27 mouse cellular contexts compared by ENCODE assay signal in genomic region chr5:112257896-112258295, GRCm38 (mm10). TPM values are rescaled to one million over a fixed set of nuclear protein-coding genes. Genes with fewer than 3 reads are reported as not detected.
DNase-seq lines count a peak whose midpoint lies in the region; ATAC-seq lines count a peak whose summit lies in the region.
"Had no signal": no experiment of that assay in that cellular context is flagged by ENCODE, and none has a peak within 500 bp of the region (broad histone marks: within the 10 kb centered on the region; RNA-seq: fewer than 3 reads in every experiment).

No protein-coding gene starts in this region.

- no peaks in the 10 kb centered on the region for H3K36me3 ChIP-seq in limb, embryonic 10.5 days
- H3K36me3 ChIP-seq in limb, embryonic 12.5 days, result no peaks in the 10 kb centered on the region
- H3K36me3 ChIP-seq: embryonic facial prominence, embryonic 13.5 days; embryonic facial prominence, embryonic 15.5 days; forebrain, embryonic 10.5 days; forebrain, embryonic 12.5 days; G1E had no signal

- H3K4me2 ChIP-seq in limb, embryonic 12.5 days, result no peak overlapping the region
- H3K4me2 ChIP-seq: embryonic facial prominence, embryonic 13.5 days; embryonic facial prominence, embryonic 15.5 days; forebrain, embryonic 12.5 days had no signal

- ATAC-seq in limb, embryonic 12.5 days (ENCODE audit: insufficient number of reproducible peaks, insufficient read depth, low FRiP score, low TSS enrichment, low read depth), result peak; percentile 43; the same call in 1 of the 2 replicates
- ATAC-seq: CD4-positive, CD25-positive, alpha-beta regulatory T cell, adult 4 months; forebrain, embryonic 14.5 days; forebrain, embryonic 16.5 days; Patski had no signal

- peaks cover 48% of the 10 kb centered on the region for H3K4me1 ChIP-seq in limb, embryonic 10.5 days
- peaks cover 38% of the 10 kb centered on the region for H3K4me1 ChIP-seq in limb, embryonic 12.5 days (replicated peaks)

- DNase-seq in forelimb bud, embryonic 11.5 days (ENCODE audit: low read depth, low spot score), result peak; percentile 68
- peak; percentile 47 for DNase-seq in limb, embryonic 10.5 days (ENCODE audit: low spot score)
- DNase-seq in heart, postnatal 14 days, result no peak
- no peak for DNase-seq in adrenal gland, adult 2 months
- DNase-seq: adrenal gland, postnatal 10 days; adrenal gland, postnatal 25 days; B cell, adult 2 months; cerebellum, adult 11 months; cerebellum, adult 18-20 months; cerebellum, adult 8-10 months; cerebellum, adult 9-11 months; cerebellum, postnatal 14 days; cerebellum, postnatal 36 days; embryo, embryonic 11 days had no signal

- WGBS in limb, embryonic 10.5 days, result 64% methylated on average over 3 of the region's 3 CpGs
- 29% methylated on average over 3 of the region's 3 CpGs for WGBS in limb, embryonic 12.5 days

- no peak overlapping the region for H3K4me3 ChIP-seq in limb, embryonic 10.5 days
- H3K4me3 ChIP-seq in limb, embryonic 12.5 days (replicated peaks), result no peak overlapping the region
- H3K4me3 ChIP-seq: embryonic facial prominence, embryonic 13.5 days; embryonic facial prominence, embryonic 15.5 days; erythroblast, embryonic 14.5 days; forebrain, embryonic 10.5 days; forebrain, embryonic 12.5 days had no signal

- H3K27me3 ChIP-seq in limb, embryonic 10.5 days (ENCODE audit: low read depth, poor library complexity, severe bottlenecking), result peaks cover 31% of the 10 kb centered on the region; the same call in 1 of the 2 replicates
- H3K27me3 ChIP-seq in limb, embryonic 12.5 days, result peaks cover 38% of the 10 kb centered on the region

- H3K9me3 ChIP-seq in limb, embryonic 10.5 days (replicated peaks), result no peaks in the 10 kb centered on the region
- no peaks in the 10 kb centered on the region for H3K9me3 ChIP-seq in limb, embryonic 12.5 days
- H3K9me3 ChIP-seq: embryonic facial prominence, embryonic 13.5 days; embryonic facial prominence, embryonic 15.5 days; forebrain, embryonic 10.5 days; forebrain, embryonic 12.5 days; G1E had no signal

- no peak overlapping the region for H3K9ac ChIP-seq in limb, embryonic 12.5 days (replicated peaks)
- H3K9ac ChIP-seq: embryonic facial prominence, embryonic 13.5 days; embryonic facial prominence, embryonic 15.5 days; forebrain, embryonic 12.5 days had no signal

- intact Hi-C loops in heart, postnatal 14 days (cut with DNase I), result loop anchor here (2.0 kb wide), 1 partner anchor 17 kb away; no protein-coding TSS in a partner anchor

- H3K27ac ChIP-seq in limb, embryonic 10.5 days, result 0 out of 2 replicates have a peak overlapping the region, but pooled peaks have one; percentile 7
- H3K27ac ChIP-seq in limb, embryonic 12.5 days, result no peak overlapping the region
- H3K27ac ChIP-seq: embryonic facial prominence, embryonic 13.5 days; embryonic facial prominence, embryonic 15.5 days; forebrain, embryonic 10.5 days; forebrain, embryonic 12.5 days had no signal

RNA-seq across cellular contexts. Expression of gene Crybb1, which starts 2.3 kb away (rescaled TPM):
- not detected in 2 replicates for polyA plus RNA-seq in limb, embryonic 10.5 days (2016; fragmentation: Nextera tagmentation; extraction: Ambion mirVana)
- 0.28 and 0.67 TPM in 2 replicates for polyA plus RNA-seq in limb, embryonic 12.5 days (2016; fragmentation: Nextera tagmentation; extraction: Ambion mirVana)
- 1 to 10 TPM; 1.4 to 1.9 TPM for total RNA-seq in heart, postnatal 14 days (2021)
- 1 to 10 TPM; 2.9 to 3.2 TPM for total RNA-seq in adrenal gland, adult 2 months (2021)
- polyA plus RNA-seq in adrenal gland, adult 2 months (2012; rRNA removed), result 5.3 and 6.7 TPM in 2 replicates
- total RNA-seq: CH12.LX; common myeloid progenitor, adult 5-6 weeks; G1E had no signal
- polyA plus RNA-seq: CD4-positive, CD25-positive, alpha-beta regulatory T cell, adult 4 months; erythroblast, embryonic 14.5 days; forebrain, embryonic 10.5 days; G1E; Patski had no signal

RNA-seq across cellular contexts. Expression of gene Cryba4, which starts 5.6 kb away (rescaled TPM):
- 0.34 and 0.46 TPM in 2 replicates for polyA plus RNA-seq in limb, embryonic 10.5 days (2016; fragmentation: Nextera tagmentation; extraction: Ambion mirVana)
- polyA plus RNA-seq in limb, embryonic 12.5 days (2016; fragmentation: Nextera tagmentation; extraction: Ambion mirVana), result 0.59 and 0.64 TPM in 2 replicates
- 1 to 10 TPM; 7.2 to 7.8 TPM for total RNA-seq in heart, postnatal 14 days (2021)
- 10 to 100 TPM; 70.5 to 74.9 TPM for total RNA-seq in adrenal gland, adult 2 months (2021)
- 58.4 and 91.5 TPM in 2 replicates for polyA plus RNA-seq in adrenal gland, adult 2 months (2012; rRNA removed)
- total RNA-seq: CH12.LX; common myeloid progenitor, adult 5-6 weeks had no signal
- polyA plus RNA-seq: erythroblast, embryonic 14.5 days; Patski had no signal

RNA-seq across cellular contexts. Expression of gene Tpst2, which starts 18.6 kb away (rescaled TPM):
- 37.5 and 38.0 TPM in 2 replicates for polyA plus RNA-seq in limb, embryonic 10.5 days (2016; fragmentation: Nextera tagmentation; extraction: Ambion mirVana)
- polyA plus RNA-seq in limb, embryonic 12.5 days (2016; fragmentation: Nextera tagmentation; extraction: Ambion mirVana), result 34.3 and 35.9 TPM in 2 replicates
- total RNA-seq in heart, postnatal 14 days (2021), result 10 to 100 TPM; 50.6 to 55.5 TPM
- total RNA-seq in adrenal gland, adult 2 months (2021), result 100 to 1,000 TPM; 154 to 322 TPM
- polyA plus RNA-seq in adrenal gland, adult 2 months (2012; rRNA removed), result 222 and 270 TPM in 2 replicates

Comparison
In these comparisons a context has a peak if more than half of its experiments do, and no peak if none do; other contexts are left out.
1. DNase-seq: peak in forelimb bud, embryonic 11.5 days (single experiment) and limb, embryonic 10.5 days (single experiment); none in heart, postnatal 14 days (0 of 2) and adrenal gland, adult 2 months (single experiment).
2. RNA of gene Cryba4, which starts 5.6 kb away (polyA plus RNA-seq): 58.4 to 91.5 TPM in adrenal gland, adult 2 months; 0.59 to 0.64 TPM in limb, embryonic 12.5 days and 0.34 to 0.46 TPM in limb, embryonic 10.5 days; every median in the first group is over 10 times any median in the second.